Mouse (Mus musculus) layer of hippocampus, postnatal 36 days (tissue): Measurements from ENCODE around the gene Cyp2c40. TPM values are rescaled to one million over a fixed set of nuclear protein-coding genes. Genes with fewer than 3 reads are reported as not detected.
"Not testable (repeated sequence)": the region's sequence is repeated elsewhere in the genome, so short reads cannot be mapped to it uniquely, and the experiment has no call there.

Source experiments
- DNase-seq, 2 experiments: peaks; one replicate each; pipeline ENCODE4 v3.0.0; 2022
- total RNA-seq, 2 experiments: library from RNA; stranded (reverse); gene quantifications; 2 replicates each; pipeline ENCODE4 v1.2.3; 2021

The Cyp2c40 gene
- not detected for total RNA-seq

DNA sequence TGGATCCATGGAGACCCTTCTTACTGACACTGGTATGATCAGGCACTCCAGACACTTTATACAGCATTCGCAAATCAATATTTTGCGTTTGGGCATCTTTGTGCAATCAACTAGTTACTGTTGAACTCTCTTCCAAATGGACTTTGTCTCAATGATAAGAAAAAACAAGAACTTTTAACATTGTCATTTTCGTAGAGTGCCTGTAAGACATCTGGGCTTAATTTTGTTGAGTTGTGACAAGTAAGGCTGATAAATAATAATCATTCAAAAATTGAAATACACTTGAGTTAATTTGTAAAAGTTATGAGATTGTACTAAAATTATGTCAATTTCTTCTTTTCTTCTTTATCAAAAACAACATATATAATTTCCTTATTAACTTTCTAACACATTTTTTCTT is at the start of gene Cyp2c40:
Gene Cyp2c40 (minus strand): TSS at position 101 of the 400 bp plus-strand sequence.
- DNase-seq: not testable (repeated sequence)

GRCm38 (mm10) chr19:39820931-39821330 is 8.3 kb upstream of the Cyp2c40 start:
- not testable (repeated sequence) for DNase-seq

DNA sequence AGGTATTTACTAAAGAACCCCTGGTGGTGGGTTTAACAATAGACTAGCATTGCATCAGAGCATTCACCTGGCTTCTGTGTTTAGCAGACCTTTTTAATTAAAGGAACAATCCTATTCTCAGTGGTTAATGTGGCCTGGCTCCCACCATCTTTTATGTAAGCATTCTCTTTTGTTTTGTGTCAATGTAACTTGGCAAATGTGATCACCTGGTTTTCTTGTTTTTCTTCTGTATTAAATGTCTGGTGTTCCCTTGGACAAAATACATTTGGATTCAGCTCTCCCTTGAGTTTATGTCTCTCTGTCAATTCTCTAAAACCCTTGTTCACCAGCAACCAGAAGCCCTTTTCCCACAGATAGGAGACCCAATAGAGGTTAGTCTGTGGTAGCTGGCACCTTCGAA is 3.8 kb upstream of the Cyp2c40 start:
- not testable (repeated sequence) for DNase-seq

- DNase-seq: not testable (repeated sequence)
These were observed 3.4 kb upstream of the Cyp2c40 start for GRCm38 (mm10) chr19:39815991-39816390.

DNA sequence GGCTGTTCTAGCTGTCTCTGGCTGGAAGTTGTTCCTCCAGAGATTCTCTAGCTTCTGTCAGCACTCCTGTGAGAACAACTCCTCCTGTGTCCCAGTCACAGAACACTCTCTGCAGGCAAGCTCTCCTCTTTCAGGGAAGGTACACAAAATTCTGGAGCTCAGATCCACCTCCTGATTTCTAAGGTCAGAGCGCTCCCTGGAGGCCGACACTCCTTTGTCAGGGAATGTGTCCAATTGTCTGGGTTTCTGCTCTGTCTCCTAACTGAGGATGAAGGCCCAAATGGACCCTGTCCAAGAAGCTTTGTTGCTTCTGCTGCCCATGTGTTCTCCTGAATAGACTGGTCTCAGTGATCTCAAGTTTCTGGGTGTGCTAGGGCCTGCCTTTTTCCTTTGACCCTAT is 27.2 kb downstream of the Cyp2c40 start:
- DNase-seq: not testable (repeated sequence)

GRCm38 (mm10) chr19:39745357-39745756 is 67.3 kb downstream of the Cyp2c40 start:
- no peak for DNase-seq

GRCm38 (mm10) chr19:39744361-39744760 is 68.3 kb downstream of the Cyp2c40 start:
- DNase-seq: not testable (repeated sequence)

DNA sequence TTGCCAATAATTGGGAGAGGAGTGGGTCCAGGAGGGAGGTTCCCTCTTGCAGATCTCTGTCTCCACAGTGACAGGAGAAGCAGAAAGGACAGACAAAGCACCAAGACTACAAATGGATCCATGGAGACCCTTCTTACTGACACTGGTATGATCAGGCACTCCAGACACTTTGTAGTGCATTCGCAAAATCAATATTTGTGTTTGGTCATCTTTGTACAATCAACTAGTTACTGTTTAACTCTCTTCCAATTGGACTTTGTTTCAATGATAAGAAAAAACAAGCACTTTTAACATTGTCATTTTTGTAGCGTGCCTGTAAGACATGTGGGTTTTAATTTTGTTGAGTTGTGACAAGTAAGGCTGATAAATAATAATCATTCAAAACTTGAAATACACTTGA is 71.7 kb downstream of the Cyp2c40 start, which contains the start of gene Cyp2c68:
Gene Cyp2c68 (minus strand): TSS at position 135 of the 400 bp plus-strand sequence.
- no peak for DNase-seq

Other genes with a start within 250 kb of the Cyp2c40 start
- gene Cyp2c67, start 163.8 kb downstream of the Cyp2c40 start, total RNA-seq: not detected
- gene Cyp2c68, start 71.8 kb downstream of the Cyp2c40 start, total RNA-seq: not detected
- not detected for gene Cyp2c69, start 74.0 kb upstream of the Cyp2c40 start, total RNA-seq
- not detected for gene Cyp2c37, start 179.6 kb upstream of the Cyp2c40 start, total RNA-seq